Mouse (Mus musculus): ENCODE results near the gene Col8a2. TPM values are rescaled to one million over a fixed set of nuclear protein-coding genes. Genes with fewer than 3 reads are reported as not detected.

Gene Col8a2
- polyA plus RNA-seq, 1 experiment: 0.62 TPM

DNA sequence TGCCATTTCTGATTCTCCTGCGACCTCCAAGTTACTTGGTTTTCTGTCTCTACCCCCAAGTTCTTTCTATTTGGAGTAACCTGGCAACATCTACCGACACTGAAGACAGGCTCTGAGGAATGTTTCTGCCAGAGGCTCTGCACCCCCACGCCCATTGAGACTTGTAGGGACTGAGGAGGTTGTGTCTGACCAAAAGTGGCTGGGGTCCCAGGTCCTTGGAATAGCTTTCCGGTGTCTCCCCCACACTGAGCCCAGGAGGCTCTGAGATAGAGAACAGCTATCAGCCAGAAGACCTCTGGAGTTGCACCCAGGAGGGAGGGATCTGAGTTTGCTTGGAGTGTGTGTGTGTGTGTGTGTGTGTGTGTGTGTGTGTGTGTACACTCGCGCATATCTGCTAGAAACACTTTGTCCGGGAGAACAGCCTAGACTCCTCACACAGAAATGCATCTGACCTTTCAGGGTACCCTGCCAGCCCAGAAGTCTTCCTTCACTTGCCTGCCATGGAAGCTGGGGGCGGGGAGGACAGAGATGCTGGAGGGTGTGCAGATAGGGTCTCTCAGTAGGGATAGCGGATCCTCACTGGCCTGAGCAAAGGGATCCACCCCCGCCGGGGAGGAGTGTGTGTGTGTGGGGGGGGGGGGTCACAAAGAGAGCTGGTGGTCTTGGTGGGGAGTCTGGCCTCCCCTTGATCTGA is 856 bp downstream of the Col8a2 start:
- Histone ChIP-seq H3K27me3 (ENCODE audit: control insufficient read depth, insufficient read depth, insufficient read length) (peaks cover 23% of the 10 kb centered on the region), H3K4me3 (ENCODE audit: insufficient read depth, poor library complexity, severe bottlenecking) (no peak overlapping the region), H3K79me3 (ENCODE audit: low read depth) (no peaks in the 10 kb centered on the region), H3K79me2 (ENCODE audit: control insufficient read depth, insufficient read depth) (no peaks in the 10 kb centered on the region), H3ac (ENCODE audit: control insufficient read depth, insufficient read length, low read depth) (no peak overlapping the region), H3K36me3 (ENCODE audit: control insufficient read depth, insufficient read depth) (no peaks in the 10 kb centered on the region)
- no peak for TF ChIP-seq MYOD1 (IDR thresholded peaks at IDR 0.05; ENCODE audit: control insufficient read depth, insufficient read length, low read depth)
- no peak for TF ChIP-seq FOSL1 (IDR thresholded peaks at IDR 0.05; ENCODE audit: insufficient read depth, low read length, poor library complexity, severe bottlenecking)
- TF ChIP-seq MYOG (IDR thresholded peaks at IDR 0.05; ENCODE audit: control insufficient read depth, extremely low read depth, insufficient read length): no peak
- TF ChIP-seq MAX (IDR thresholded peaks at IDR 0.05): no peak
- no peak for TF ChIP-seq CEBPB (IDR thresholded peaks at IDR 0.05; ENCODE audit: low read depth)
- TF ChIP-seq USF1 (IDR thresholded peaks at IDR 0.05; ENCODE audit: low read depth): no peak
- no peak for TF ChIP-seq CTCF (IDR thresholded peaks at IDR 0.05; ENCODE audit: control insufficient read depth, insufficient read depth, insufficient read length)

DNA sequence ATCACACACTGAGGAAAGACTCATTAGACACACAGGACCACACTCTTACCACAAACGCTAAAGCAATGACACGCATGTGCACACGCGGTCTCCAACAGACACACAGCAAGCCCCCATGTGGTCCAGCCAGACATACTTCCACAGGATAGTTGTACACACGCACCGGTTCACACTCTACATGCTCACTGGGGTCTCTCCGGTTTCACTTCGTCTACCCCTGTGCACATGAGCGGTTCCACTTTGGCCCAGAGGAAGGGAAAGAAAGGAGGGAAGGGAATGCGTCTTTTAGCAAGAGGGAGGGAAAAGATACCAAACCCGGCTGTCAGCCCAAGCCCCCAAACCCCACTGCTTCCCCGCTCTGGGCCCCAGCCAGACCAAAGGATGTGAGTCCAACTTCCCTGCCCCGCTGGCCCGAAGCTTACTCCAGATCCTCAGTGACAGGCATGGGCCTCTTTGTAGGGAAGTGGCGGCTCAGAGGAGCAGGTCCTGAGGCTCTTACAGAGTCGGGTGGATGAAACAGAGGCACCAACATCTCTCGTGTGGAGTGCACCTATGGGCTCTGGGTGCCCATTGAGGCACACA is 1.6 kb downstream of the Col8a2 start:
- Histone ChIP-seq H3K36me3 (ENCODE audit: control insufficient read depth, insufficient read depth) (no peaks in the 10 kb centered on the region), H3ac (ENCODE audit: control insufficient read depth, insufficient read length, low read depth) (no peak overlapping the region), H3K4me3 (ENCODE audit: insufficient read depth, poor library complexity, severe bottlenecking) (no peak overlapping the region), H3K79me2 (ENCODE audit: control insufficient read depth, insufficient read depth) (no peaks in the 10 kb centered on the region), H3K79me3 (ENCODE audit: low read depth) (no peaks in the 10 kb centered on the region), H3K27me3 (ENCODE audit: control insufficient read depth, insufficient read depth, insufficient read length) (peaks cover 23% of the 10 kb centered on the region)
- TF ChIP-seq CEBPB (IDR thresholded peaks at IDR 0.05; ENCODE audit: low read depth) (no peak), USF1 (IDR thresholded peaks at IDR 0.05; ENCODE audit: low read depth) (no peak), CTCF (IDR thresholded peaks at IDR 0.05; ENCODE audit: control insufficient read depth, insufficient read depth, insufficient read length) (no peak), MYOG (IDR thresholded peaks at IDR 0.05; ENCODE audit: control insufficient read depth, extremely low read depth, insufficient read length) (no peak), FOSL1 (IDR thresholded peaks at IDR 0.05; ENCODE audit: insufficient read depth, low read length, poor library complexity, severe bottlenecking) (no peak), MAX (IDR thresholded peaks at IDR 0.05) (no peak), MYOD1 (IDR thresholded peaks at IDR 0.05; ENCODE audit: control insufficient read depth, insufficient read length, low read depth) (no peak)

DNA sequence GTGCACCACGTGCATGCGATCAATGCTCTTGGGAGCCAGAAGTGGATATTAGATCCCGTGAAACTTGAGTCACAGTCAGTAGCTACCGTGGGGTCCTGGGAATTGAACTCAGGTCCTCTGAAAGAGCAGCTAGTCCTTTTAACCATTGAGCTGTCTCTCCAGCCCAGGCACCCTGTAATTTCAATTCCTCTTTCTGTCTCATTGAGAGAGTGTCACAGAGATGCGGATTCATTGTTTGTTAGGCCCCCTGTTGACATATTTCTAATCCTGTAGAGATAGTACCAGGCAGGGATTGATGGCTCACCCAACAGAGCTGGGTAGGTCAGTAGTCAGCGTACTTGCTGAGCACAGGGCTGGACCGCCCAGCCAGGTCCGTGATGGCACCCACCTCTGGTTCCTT is 3.7 kb downstream of the Col8a2 start:
- Histone ChIP-seq H3K79me3 (ENCODE audit: low read depth) (no peaks in the 10 kb centered on the region), H3K36me3 (ENCODE audit: control insufficient read depth, insufficient read depth) (no peaks in the 10 kb centered on the region), H3ac (ENCODE audit: control insufficient read depth, insufficient read length, low read depth) (no peak overlapping the region), H3K79me2 (ENCODE audit: control insufficient read depth, insufficient read depth) (no peaks in the 10 kb centered on the region), H3K4me3 (ENCODE audit: insufficient read depth, poor library complexity, severe bottlenecking) (no peak overlapping the region), H3K27me3 (ENCODE audit: control insufficient read depth, insufficient read depth, insufficient read length) (peaks cover 23% of the 10 kb centered on the region)
- TF ChIP-seq MYOG (IDR thresholded peaks at IDR 0.05; ENCODE audit: control insufficient read depth, extremely low read depth, insufficient read length) (no peak), CEBPB (IDR thresholded peaks at IDR 0.05; ENCODE audit: low read depth) (no peak), USF1 (IDR thresholded peaks at IDR 0.05; ENCODE audit: low read depth) (no peak), MYOD1 (IDR thresholded peaks at IDR 0.05; ENCODE audit: control insufficient read depth, insufficient read length, low read depth) (no peak), FOSL1 (IDR thresholded peaks at IDR 0.05; ENCODE audit: insufficient read depth, low read length, poor library complexity, severe bottlenecking) (no peak), CTCF (IDR thresholded peaks at IDR 0.05; ENCODE audit: control insufficient read depth, insufficient read depth, insufficient read length) (no peak), MAX (IDR thresholded peaks at IDR 0.05) (no peak)

DNA sequence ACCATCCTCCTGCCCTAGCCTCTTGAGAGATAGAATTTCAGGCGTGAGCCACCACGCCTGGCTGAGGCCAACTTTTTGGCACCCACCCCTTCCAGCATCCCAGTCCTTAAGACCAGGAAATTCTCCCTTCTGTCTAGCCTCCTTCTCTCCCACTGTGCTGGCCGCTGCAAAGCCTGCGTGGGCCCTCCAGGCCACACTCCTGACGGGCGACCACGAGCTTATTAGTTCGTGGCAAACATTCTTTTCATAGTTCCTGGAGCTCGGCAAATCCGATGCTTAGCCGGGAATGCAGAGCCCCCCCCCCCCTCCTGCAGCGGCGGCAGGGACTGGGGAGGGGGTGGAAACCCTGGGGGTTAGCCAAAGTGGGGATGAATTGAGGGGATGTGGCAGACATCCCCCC is 4.6 kb downstream of the Col8a2 start:
- no peaks in the 10 kb centered on the region for H3K79me2 ChIP-seq (ENCODE audit: control insufficient read depth, insufficient read depth)
- no peak for TF ChIP-seq MYOG (IDR thresholded peaks at IDR 0.05; ENCODE audit: control insufficient read depth, extremely low read depth, insufficient read length)
- TF ChIP-seq CTCF (IDR thresholded peaks at IDR 0.05; ENCODE audit: control insufficient read depth, insufficient read depth, insufficient read length): no peak
- no peak for TF ChIP-seq FOSL1 (IDR thresholded peaks at IDR 0.05; ENCODE audit: insufficient read depth, low read length, poor library complexity, severe bottlenecking)
- TF ChIP-seq MYOD1 (IDR thresholded peaks at IDR 0.05; ENCODE audit: control insufficient read depth, insufficient read length, low read depth): no peak
- TF ChIP-seq CEBPB (IDR thresholded peaks at IDR 0.05; ENCODE audit: low read depth): no peak
- no peak for TF ChIP-seq USF1 (IDR thresholded peaks at IDR 0.05; ENCODE audit: low read depth)
- no peak overlapping the region for H3ac ChIP-seq (ENCODE audit: control insufficient read depth, insufficient read length, low read depth)
- peaks cover 17% of the 10 kb centered on the region for H3K27me3 ChIP-seq (ENCODE audit: control insufficient read depth, insufficient read depth, insufficient read length)
- H3K79me3 ChIP-seq (ENCODE audit: low read depth): no peaks in the 10 kb centered on the region
- no peaks in the 10 kb centered on the region for H3K36me3 ChIP-seq (ENCODE audit: control insufficient read depth, insufficient read depth)
- no peak overlapping the region for H3K4me3 ChIP-seq (ENCODE audit: insufficient read depth, poor library complexity, severe bottlenecking)

DNA sequence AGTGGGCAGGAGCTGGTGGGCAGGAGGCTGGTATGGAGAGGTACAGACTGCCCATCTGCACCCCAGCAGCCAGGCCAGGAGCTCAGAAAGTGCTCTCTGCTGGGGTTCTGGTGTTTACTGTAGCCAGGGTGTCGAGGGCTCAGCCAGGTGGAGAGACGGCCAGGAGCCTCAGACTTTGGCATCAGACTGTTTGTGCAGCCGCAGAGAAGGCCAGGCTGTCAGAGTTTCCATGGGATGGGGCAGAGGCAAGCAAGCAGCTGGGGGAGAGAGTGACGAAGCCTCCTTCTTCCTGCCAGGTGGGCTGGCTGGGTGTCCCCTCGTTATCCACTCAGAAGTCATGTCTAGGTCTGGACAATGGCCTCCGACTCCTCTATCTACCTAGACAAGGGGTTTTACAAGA is 8.6 kb downstream of the Col8a2 start:
- Histone ChIP-seq H3K79me3 (ENCODE audit: low read depth) (no peaks in the 10 kb centered on the region), H3K4me3 (ENCODE audit: insufficient read depth, poor library complexity, severe bottlenecking) (no peak overlapping the region), H3K79me2 (ENCODE audit: control insufficient read depth, insufficient read depth) (no peaks in the 10 kb centered on the region), H3K36me3 (ENCODE audit: control insufficient read depth, insufficient read depth) (no peaks in the 10 kb centered on the region), H3ac (ENCODE audit: control insufficient read depth, insufficient read length, low read depth) (no peak overlapping the region), H3K27me3 (ENCODE audit: control insufficient read depth, insufficient read depth, insufficient read length) (no peaks in the 10 kb centered on the region)
- TF ChIP-seq FOSL1 (IDR thresholded peaks at IDR 0.05; ENCODE audit: insufficient read depth, low read length, poor library complexity, severe bottlenecking): no peak
- TF ChIP-seq CEBPB (IDR thresholded peaks at IDR 0.05; ENCODE audit: low read depth): no peak
- TF ChIP-seq MYOG (IDR thresholded peaks at IDR 0.05; ENCODE audit: control insufficient read depth, extremely low read depth, insufficient read length): no peak
- TF ChIP-seq CTCF (IDR thresholded peaks at IDR 0.05; ENCODE audit: control insufficient read depth, insufficient read depth, insufficient read length): no peak
- TF ChIP-seq MYOD1 (IDR thresholded peaks at IDR 0.05; ENCODE audit: control insufficient read depth, insufficient read length, low read depth): no peak
- no peak for TF ChIP-seq USF1 (IDR thresholded peaks at IDR 0.05; ENCODE audit: low read depth)
- no peak for TF ChIP-seq MAX (IDR thresholded peaks at IDR 0.05)
